Mouse (Mus musculus): ENCODE results near the gene Tfb2m.

DNA sequence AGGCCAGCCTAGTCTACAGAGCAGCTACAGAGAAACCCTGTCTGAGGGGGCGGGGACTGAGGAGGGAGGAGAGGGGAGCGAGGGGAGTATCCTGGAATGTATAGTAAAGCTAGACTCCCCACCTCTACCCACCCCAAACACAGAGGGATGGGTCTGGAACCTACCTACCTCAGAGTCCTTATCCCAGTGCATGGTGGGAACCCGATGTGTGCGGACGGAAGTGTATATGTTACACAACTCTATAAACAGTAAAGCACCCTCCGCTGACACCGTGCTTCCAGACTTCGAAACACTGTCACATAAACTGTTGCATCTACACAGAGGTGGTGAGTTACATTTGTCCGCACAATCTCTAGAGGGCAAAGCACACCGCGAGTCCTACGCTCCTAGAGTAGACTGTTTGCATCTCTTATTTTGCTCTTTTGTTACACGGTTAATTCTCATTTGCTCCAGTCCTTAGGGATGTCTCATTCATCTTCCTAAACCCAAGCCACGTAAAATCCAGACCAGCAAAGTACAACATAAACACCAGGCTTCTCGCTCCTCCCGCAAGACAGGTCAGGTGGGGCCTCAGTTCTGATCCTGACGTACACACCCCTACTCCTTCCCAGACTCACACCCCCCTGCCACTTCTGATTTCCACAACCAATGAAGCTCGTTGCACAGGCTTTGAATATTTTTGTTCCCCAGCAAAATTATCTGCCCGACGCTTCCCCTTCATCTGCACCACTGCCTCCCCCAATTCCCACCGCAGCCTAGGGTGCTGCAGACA lies 28.9 kb downstream of the Tfb2m start:
- TF ChIP-seq POLR2A (IDR thresholded peaks at IDR 0.05; ENCODE audit: borderline replicate concordance, control insufficient read depth, low read depth, low read length) = no peak
- no peak for TF ChIP-seq CTCF (IDR thresholded peaks at IDR 0.05; ENCODE audit: control insufficient read depth, insufficient read depth, low read length)

Data from bone marrow, adult 2 months (tissue).